Mouse (Mus musculus) bone marrow, adult 2 months (tissue): ENCODE measurements around the gene Pltp.

Source experiments
- CTCF ChIP-seq: fragments of 200-500 bp; IDR thresholded peaks from 2 replicates; pipeline ENCODE4 v1.5.1; 2011; ENCODE audit warnings: low read length, control low read depth; ENCODE audit not compliant: control insufficient read depth, insufficient read depth
- POLR2A ChIP-seq: fragments of 200-500 bp; IDR thresholded peaks from 2 replicates; pipeline ENCODE4 v1.6.1; 2011; ENCODE audit warnings: low read depth, mild to moderate bottlenecking, control low read depth, low read length, borderline replicate concordance; ENCODE audit not compliant: control insufficient read depth

GRCm38 (mm10) chr2:164901380-164901779, 43.9 kb upstream of the Pltp start:
- TF ChIP-seq POLR2A: no peak
- TF ChIP-seq CTCF: no peak
